Mouse (Mus musculus) granulocyte monocyte progenitor cell, adult 5-6 weeks (primary cell): ENCODE data around the gene Ctsf. TPM values are rescaled to one million over a fixed set of nuclear protein-coding genes. Genes with fewer than 3 reads are reported as not detected.

Source experiments
- ATAC-seq: replicated peaks from 2 replicates; pipeline ENCODE4 v1.8.0; 2016; ENCODE audit warnings: mild to moderate bottlenecking, moderate TSS enrichment, inconsistent platforms; ENCODE audit not compliant: poor library complexity, severe bottlenecking
- total RNA-seq, 2 experiments: library from RNA; stranded (forward) in 1 of 2; stranded (reverse) in 1 of 2; fragments of 200-712, 200-1000 nt in 1 of 2; fragments of >200 nt in 1 of 2; fragmentation: Nextera tagmentation in 1 of 2; gene quantifications; 2 replicates each; pipeline ENCODE4 v1.2.3; 2014 to 2017

The Ctsf gene
- total RNA-seq, 2 experiments from 2014 or later = 1.8 to 2.6 TPM

DNA sequence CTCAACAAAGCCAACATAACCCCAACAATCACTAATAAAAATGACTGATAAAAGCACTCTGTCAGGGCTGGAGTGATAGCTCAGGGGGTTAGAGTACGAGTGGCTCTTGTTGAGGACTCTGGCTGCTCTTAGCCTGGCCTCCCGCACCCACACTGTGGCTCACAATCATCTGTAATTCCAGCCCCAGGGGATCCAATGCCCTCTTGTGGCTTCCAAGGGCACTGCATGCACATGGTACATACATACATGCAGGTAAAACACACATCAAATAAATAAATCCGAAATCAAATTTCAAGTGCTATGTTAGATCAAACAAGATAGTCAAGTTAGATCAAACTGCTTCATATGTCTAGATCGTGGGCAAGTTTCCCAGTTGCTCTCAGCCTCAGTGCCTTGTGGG lies 53.2 kb downstream of the Ctsf start:
- ATAC-seq = 0 out of 2 replicates have a peak, but pooled peaks have one; percentile 38

DNA sequence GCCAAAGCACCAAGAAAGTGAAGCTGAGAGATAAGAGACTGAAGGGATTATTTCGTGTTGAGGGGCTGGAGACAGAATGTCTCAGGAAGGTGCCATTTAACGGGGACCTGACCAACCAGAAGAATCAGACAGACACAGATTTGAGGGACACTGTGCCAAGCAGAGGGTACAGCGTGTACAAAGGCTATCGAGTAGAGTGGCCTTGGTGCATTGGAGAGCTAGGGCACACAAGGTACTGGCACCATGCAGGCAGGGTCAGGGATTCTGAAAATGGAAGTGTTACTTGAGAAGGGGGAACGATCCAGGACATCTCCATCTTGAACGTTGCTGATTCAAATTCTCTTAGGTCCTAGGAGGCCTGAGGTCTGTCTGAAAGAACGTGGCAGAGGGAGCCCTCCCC lies 54.4 kb downstream of the Ctsf start:
- ATAC-seq = no peak

Other genes with a start within 250 kb of the Ctsf start
- 2.6 and 3.5 TPM in 2 replicates for gene Lrfn4, start 239.5 kb upstream of the Ctsf start, total RNA-seq (2014; fragmentation: Nextera tagmentation)
- gene Lrfn4, start 239.5 kb upstream of the Ctsf start, total RNA-seq (2017) = 1.8 and 3.7 TPM in 2 replicates
- gene Rce1, start 229.5 kb upstream of the Ctsf start, total RNA-seq (2014; fragmentation: Nextera tagmentation) = 30.4 and 40.9 TPM in 2 replicates
- gene Rce1, start 229.5 kb upstream of the Ctsf start, total RNA-seq (2017) = 19.6 and 28.2 TPM in 2 replicates
- gene Gm960, start 156.5 kb upstream of the Ctsf start, total RNA-seq (2014; fragmentation: Nextera tagmentation) = not detected in 2 replicates
- gene Gm960, start 156.5 kb upstream of the Ctsf start, total RNA-seq (2017) = not detected in 2 replicates
- 0.23 TPM in 1 of 2 replicates, not detected in the other for gene Sptbn2, start 144.0 kb upstream of the Ctsf start, total RNA-seq (2014; fragmentation: Nextera tagmentation)
- gene Sptbn2, start 144.0 kb upstream of the Ctsf start, total RNA-seq (2017) = not detected in 2 replicates
- 7.1 and 11.0 TPM in 2 replicates for gene Rbm4b, start 98.6 kb upstream of the Ctsf start, total RNA-seq (2014; fragmentation: Nextera tagmentation)
- 9.8 and 17.5 TPM in 2 replicates for gene Rbm4b, start 98.6 kb upstream of the Ctsf start, total RNA-seq (2017)
- gene Rbm4, start 61.2 kb upstream of the Ctsf start, total RNA-seq (2014; fragmentation: Nextera tagmentation) = 42.0 and 44.5 TPM in 2 replicates
- gene Rbm4, start 61.2 kb upstream of the Ctsf start, total RNA-seq (2017) = 63.5 and 69.9 TPM in 2 replicates
- 13.8 and 16.3 TPM in 2 replicates for gene Gm21992, start 43.5 kb upstream of the Ctsf start, total RNA-seq (2014; fragmentation: Nextera tagmentation)
- 30.8 and 59.4 TPM in 2 replicates for gene Gm21992, start 43.5 kb upstream of the Ctsf start, total RNA-seq (2017)
- gene Rbm14, start 43.5 kb upstream of the Ctsf start, total RNA-seq (2014; fragmentation: Nextera tagmentation) = 51.0 and 59.2 TPM in 2 replicates
- 23.3 and 27.2 TPM in 2 replicates for gene Rbm14, start 43.5 kb upstream of the Ctsf start, total RNA-seq (2017)
- 47.1 and 68.5 TPM in 2 replicates for gene Ccs, start 15.8 kb upstream of the Ctsf start, total RNA-seq (2014; fragmentation: Nextera tagmentation)
- gene Ccs, start 15.8 kb upstream of the Ctsf start, total RNA-seq (2017) = 18.8 and 22.9 TPM in 2 replicates
- not detected in 2 replicates for gene Ccdc87, start 15.8 kb upstream of the Ctsf start, total RNA-seq (2014; fragmentation: Nextera tagmentation)
- not detected in 2 replicates for gene Ccdc87, start 15.8 kb upstream of the Ctsf start, total RNA-seq (2017)
- gene Actn3, start 22.8 kb downstream of the Ctsf start, total RNA-seq (2014; fragmentation: Nextera tagmentation) = 0.34 TPM in 1 of 2 replicates, not detected in the other
- 1.2 TPM in 1 of 2 replicates, not detected in the other for gene Actn3, start 22.8 kb downstream of the Ctsf start, total RNA-seq (2017)
- gene Zdhhc24, start 23.5 kb downstream of the Ctsf start, total RNA-seq (2014; fragmentation: Nextera tagmentation) = 5.9 and 15.5 TPM in 2 replicates
- gene Zdhhc24, start 23.5 kb downstream of the Ctsf start, total RNA-seq (2017) = 3.2 and 9.0 TPM in 2 replicates
- 3.1 TPM in 1 of 2 replicates, not detected in the other for gene Bbs1, start 51.5 kb downstream of the Ctsf start, total RNA-seq (2014; fragmentation: Nextera tagmentation)
- gene Bbs1, start 51.5 kb downstream of the Ctsf start, total RNA-seq (2017) = 0.82 and 1.9 TPM in 2 replicates
- gene Dpp3, start 73.2 kb downstream of the Ctsf start, total RNA-seq (2014; fragmentation: Nextera tagmentation) = 48.5 and 66.6 TPM in 2 replicates
- 38.7 and 41.0 TPM in 2 replicates for gene Dpp3, start 73.2 kb downstream of the Ctsf start, total RNA-seq (2017)
- not detected in 2 replicates for gene Peli3, start 88.0 kb downstream of the Ctsf start, total RNA-seq (2014; fragmentation: Nextera tagmentation)
- 0.10 and 3.3 TPM in 2 replicates for gene Peli3, start 88.0 kb downstream of the Ctsf start, total RNA-seq (2017)
- gene Mrpl11, start 107.0 kb downstream of the Ctsf start, total RNA-seq (2014; fragmentation: Nextera tagmentation) = 51.9 and 53.3 TPM in 2 replicates
- gene Mrpl11, start 107.0 kb downstream of the Ctsf start, total RNA-seq (2017) = 58.8 and 81.4 TPM in 2 replicates
- gene Npas4, start 135.2 kb downstream of the Ctsf start, total RNA-seq (2014; fragmentation: Nextera tagmentation) = not detected in 2 replicates
- not detected in 2 replicates for gene Npas4, start 135.2 kb downstream of the Ctsf start, total RNA-seq (2017)
- gene Slc29a2, start 168.7 kb downstream of the Ctsf start, total RNA-seq (2014; fragmentation: Nextera tagmentation) = 3.1 and 12.2 TPM in 2 replicates
- gene Slc29a2, start 168.7 kb downstream of the Ctsf start, total RNA-seq (2017) = 2.5 and 4.2 TPM in 2 replicates
- gene B4gat1, start 183.7 kb downstream of the Ctsf start, total RNA-seq (2014; fragmentation: Nextera tagmentation) = 4.8 and 6.1 TPM in 2 replicates
- 2.6 and 11.6 TPM in 2 replicates for gene B4gat1, start 183.7 kb downstream of the Ctsf start, total RNA-seq (2017)
- 1.3 and 1.4 TPM in 2 replicates for gene AC124502.3, start 183.8 kb downstream of the Ctsf start, total RNA-seq (2014; fragmentation: Nextera tagmentation)
- 5.4 TPM in 1 of 2 replicates, not detected in the other for gene AC124502.3, start 183.8 kb downstream of the Ctsf start, total RNA-seq (2017)
- gene Brms1, start 186.2 kb downstream of the Ctsf start, total RNA-seq (2014; fragmentation: Nextera tagmentation) = 32.0 and 35.7 TPM in 2 replicates
- 33.6 and 43.3 TPM in 2 replicates for gene Brms1, start 186.2 kb downstream of the Ctsf start, total RNA-seq (2017)
- gene Rin1, start 195.4 kb downstream of the Ctsf start, total RNA-seq (2014; fragmentation: Nextera tagmentation) = not detected in 2 replicates
- gene Rin1, start 195.4 kb downstream of the Ctsf start, total RNA-seq (2017) = 0.21 and 1.0 TPM in 2 replicates
- gene Cd248, start 212.9 kb downstream of the Ctsf start, total RNA-seq (2014; fragmentation: Nextera tagmentation) = not detected in 2 replicates
- not detected in 2 replicates for gene Cd248, start 212.9 kb downstream of the Ctsf start, total RNA-seq (2017)
- 5.1 TPM in 1 of 2 replicates, not detected in the other for gene Tmem151a, start 230.4 kb downstream of the Ctsf start, total RNA-seq (2014; fragmentation: Nextera tagmentation)
- 0.62 TPM in 1 of 2 replicates, not detected in the other for gene Tmem151a, start 230.4 kb downstream of the Ctsf start, total RNA-seq (2017)
- gene Yif1a, start 233.4 kb downstream of the Ctsf start, total RNA-seq (2014; fragmentation: Nextera tagmentation) = 37.3 and 51.9 TPM in 2 replicates
- gene Yif1a, start 233.4 kb downstream of the Ctsf start, total RNA-seq (2017) = 14.6 and 17.2 TPM in 2 replicates
- not detected in 2 replicates for gene Cnih2, start 243.4 kb downstream of the Ctsf start, total RNA-seq (2014; fragmentation: Nextera tagmentation)
- not detected in 2 replicates for gene Cnih2, start 243.4 kb downstream of the Ctsf start, total RNA-seq (2017)